Mouse (Mus musculus) frontal cortex, postnatal 25 days (tissue): Measurements from ENCODE around the gene Gm21188.
"Not testable (repeated sequence)": the region's sequence is repeated elsewhere in the genome, so short reads cannot be mapped to it uniquely, and the experiment has no call there.

Experiments
- DNase-seq, 2 experiments: peaks; one replicate each; pipeline ENCODE4 v3.0.0; 2022; ENCODE audit warnings: low spot score in 2 of 2

The Gm21188 gene

DNA sequence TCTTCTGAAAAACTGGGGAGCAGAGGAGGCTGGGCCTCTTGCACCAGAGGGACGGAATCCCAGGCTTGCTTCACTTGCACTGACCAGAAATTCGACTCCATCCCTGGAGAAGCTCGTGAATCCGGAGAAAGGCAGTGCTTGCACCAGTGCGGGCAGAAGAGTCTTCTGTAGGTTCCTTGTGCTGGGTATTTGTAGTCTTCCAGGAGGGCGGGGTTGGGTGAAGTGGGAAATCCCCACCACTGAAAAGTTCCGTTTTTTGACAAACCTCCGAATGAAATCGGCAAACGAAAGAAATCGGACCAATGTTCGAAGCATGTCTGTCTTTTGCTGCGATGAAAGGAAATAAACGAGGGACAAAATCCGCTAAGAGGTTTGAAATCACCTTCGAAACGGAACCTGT lies 25.1 kb downstream of the Gm21188 start, which contains the start of gene Gm36079:
Gene Gm36079, minus strand, starts transcription at position 101 of the 400 bp plus-strand sequence.
- DNase-seq = not testable (repeated sequence)

DNA sequence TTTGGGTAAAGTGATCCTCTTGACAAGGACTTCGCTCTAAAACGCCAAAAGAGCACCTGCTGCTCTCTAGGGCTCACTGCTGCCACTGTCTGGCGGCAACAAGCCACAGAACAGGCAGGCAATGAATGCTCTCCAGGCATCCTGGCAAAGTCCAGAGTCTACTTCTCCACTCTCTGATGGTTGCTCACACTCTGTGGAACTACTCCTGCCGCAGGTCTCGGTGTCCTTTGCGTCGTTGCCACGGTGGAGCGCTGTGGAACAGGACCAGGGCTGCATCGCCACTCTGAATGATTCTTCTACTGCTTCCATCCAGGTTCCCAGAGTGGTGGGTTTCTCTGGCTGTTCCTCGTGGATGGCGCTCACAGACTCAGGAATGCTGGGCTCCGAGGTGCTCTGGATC lies 25.6 kb downstream of the Gm21188 start:
- DNase-seq = not testable (repeated sequence)

DNA sequence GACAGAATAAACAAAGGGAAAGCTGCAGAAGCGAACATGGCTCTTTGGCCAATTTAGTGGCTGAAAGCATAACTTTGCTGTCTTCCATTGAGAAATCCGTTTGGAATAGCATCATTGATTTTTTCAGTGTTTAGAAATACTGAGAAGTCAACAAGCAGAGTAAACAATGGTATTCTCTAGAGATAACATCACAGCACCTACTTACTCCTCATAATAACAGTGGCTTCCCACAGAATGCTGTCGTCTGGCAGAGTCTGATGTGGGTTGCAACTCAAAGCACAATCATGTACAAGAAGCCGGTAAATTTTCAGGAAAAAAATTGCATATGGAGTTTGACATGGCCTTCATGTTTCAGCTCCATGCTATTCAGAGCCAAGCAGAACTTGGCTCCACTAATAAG lies 26.4 kb downstream of the Gm21188 start:
- peak in 1 of 2 experiments; percentile 52 for DNase-seq

DNA sequence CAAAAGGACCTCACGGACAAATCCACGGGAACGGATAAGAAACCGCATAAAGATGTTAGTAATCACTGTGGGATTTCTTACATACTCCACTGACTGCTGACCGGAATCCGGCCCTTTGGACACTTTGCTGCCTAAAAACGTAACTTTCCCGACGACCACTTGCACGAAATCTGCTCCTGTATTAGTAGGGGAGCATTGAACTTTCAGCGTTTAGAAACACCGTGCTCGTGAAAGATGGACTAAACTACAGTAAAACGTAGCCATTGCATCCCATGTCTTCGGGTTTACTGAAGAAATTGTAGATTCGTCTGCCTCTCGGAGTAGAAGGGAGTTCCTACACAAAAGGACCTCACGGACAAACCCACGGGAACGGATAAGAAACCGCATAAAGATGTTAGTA lies 27.0 kb downstream of the Gm21188 start:
- DNase-seq = not testable (repeated sequence)

DNA sequence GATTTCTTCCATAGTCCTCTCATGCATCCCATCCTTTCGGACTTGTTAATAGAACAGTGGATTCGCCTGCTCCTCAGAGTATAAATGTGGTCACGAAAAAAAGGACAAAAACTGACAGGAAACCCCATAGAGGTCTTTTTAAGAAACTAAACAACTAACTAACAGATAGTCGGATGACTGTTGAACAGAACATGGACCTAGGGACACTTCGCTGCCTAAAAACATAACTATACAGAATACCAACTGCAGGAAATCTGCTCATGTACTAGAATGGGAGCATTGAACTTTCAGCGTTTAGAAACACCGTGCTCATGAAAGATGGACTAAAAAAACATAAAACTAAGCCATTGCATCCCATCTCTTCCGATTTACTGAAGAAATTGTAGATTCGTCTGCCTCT lies 27.4 kb downstream of the Gm21188 start:
- not testable (repeated sequence) for DNase-seq

DNA sequence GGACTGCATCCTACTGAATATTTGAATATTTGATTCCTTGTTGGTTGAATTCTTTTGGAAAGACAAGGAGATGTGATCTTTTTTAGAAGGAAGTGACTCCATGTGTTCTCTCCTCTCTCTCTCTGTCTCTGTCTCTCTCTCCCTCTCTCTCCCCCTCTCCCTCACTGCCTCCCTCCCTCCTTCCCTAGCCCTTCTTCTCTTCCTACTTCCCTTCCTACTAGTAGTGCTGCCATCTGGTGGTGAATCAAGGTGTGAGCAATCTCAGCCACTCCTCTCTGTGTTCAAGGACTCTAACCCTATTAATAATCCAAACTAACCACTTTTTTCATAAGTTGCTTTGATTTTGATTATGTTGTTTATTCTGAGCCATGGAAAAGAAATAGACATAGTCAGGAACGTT lies 30.5 kb downstream of the Gm21188 start:
- DNase-seq = not testable (repeated sequence)

DNA sequence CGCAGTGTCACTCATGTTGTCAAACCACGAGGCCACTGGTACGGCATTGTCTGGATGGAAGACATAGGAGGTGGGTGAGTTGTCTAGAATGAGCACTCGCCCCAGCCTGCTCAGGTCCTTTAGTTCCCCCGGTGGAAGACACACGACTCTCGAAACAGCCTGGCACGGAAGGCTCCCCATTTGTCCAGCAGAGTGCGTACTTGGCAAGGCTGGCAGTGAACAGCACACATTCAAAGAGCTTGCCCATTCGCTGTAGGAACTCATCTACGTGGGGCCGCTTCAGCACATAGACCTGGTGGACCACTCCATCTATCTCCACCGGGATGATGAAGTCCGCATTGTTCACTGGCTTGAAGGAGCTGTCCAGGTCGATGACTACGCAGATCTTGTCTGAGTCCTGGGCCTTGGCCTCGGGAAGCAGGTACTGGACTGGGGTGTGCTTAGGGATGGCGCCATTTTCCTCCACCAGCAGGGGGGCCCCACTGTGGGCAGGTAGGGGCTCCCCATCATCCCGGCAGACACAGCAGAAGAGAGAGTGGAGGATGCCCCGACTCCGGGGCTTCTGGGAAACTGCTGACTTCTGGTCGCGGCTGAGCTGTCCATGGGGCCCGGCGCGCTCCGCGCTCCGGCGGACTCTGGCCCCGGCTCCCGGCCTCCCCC lies 36.5 kb downstream of the Gm21188 start:
- DNase-seq = not testable (repeated sequence)

DNA sequence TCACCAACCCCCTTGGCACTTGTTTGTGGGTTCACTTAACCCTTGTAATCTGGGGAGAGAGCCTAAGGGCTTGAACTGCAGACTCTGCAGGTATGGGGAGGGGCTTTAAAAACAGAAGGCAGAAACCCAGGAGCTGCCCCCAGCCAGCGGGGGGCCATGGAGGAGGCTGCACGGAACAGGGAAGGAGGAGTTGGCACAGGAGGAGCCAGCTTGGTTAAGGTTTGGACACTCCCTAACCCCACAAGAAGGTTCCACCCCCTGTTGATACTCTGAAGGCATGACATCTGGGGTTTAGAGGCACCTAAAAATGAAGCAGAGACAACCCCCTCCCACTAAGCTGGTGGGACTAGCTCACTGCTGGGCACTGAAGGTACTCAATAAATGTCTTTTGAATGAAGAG lies 38.0 kb downstream of the Gm21188 start:
- DNase-seq = not testable (repeated sequence)

DNA sequence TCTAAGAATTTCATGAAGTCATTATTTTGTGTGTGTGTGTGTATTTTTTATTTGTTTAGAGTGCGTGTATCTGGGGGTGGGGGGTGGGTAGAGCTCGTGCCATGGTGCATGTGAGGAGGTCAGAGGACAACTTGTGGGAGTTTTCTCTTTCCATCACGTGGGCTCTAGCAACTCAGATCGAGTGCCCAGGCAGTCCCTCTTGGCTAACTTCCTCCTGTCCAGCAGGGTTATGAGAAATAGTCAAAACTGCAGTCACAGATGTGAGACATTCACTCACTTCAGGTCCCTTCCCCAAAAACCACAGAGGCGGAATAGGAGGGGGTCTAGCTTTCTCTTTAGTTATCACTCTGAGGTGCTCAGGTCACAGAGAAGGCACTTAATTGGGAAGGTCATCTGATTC lies 38.5 kb downstream of the Gm21188 start:
- DNase-seq = not testable (repeated sequence)

DNA sequence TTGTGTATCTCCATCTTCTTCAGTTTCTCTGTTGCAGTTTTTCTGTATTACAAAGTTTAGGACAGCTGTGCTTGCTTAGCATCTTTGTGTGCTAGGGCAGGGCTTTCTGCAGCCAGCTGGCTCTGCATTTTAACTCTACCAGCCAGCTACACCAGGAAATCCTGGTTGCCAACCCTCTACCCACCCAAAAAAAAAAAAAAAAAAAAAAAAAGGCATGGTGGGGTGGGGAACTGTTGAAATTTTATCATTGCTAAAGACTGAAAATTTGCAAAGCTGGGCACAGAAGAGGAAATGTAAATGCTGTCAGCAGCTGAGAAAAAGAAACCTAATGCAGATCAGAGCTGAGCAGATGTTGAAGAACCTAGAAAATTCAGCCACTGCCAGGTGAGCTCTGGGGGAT lies 41.9 kb downstream of the Gm21188 start:
- not testable (repeated sequence) for DNase-seq

DNA sequence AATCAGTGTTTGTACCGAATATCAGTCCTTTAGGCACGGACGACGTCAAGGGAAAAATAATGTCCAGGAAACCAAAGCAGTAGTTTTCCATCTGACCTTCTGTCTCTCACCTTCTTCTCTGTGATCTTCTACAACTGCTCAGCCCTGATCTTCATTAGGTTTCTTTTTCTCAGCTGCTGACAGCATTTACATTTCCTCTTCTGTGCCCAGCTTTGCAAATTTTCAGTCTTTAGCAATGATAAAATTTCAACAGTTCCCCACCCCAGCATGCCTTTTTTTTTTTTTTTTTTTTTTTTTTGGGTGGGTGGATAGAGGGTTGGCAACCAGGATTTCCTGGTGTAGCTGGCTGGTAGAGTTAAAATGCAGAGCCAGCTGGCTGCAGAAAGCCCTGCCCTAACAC lies 52.8 kb downstream of the Gm21188 start:
- not testable (repeated sequence) for DNase-seq

DNA sequence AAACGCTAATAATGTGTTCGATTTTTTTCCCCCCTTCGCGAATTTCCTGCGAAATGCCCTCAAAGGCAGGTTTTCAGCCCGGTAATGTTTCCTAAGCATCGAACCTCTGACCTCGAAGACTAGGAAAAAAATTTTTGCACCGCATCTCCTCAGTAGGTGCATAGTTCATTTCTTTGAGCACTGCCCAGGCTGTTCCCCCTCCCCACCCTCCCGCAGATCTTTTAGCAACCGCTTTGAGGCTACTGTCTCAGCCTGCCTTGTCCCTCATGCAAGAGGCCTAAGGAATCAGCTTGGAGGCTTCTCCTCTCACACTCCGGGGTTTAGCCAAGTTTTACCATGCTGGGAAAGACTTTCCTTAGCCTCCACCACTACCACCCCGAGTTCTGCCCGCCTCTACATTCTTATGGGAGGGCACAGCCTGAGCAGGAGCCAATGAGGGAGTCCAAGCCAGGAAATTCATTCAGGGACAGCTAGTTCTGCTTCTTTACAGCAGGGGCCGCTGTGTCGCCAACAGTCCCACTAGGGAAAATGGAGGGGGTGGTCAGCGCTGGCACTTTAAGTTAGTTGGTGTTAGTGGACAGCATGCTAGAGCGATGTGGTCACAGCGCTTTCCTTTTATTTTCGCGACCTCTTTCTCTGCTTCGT lies 53.4 kb downstream of the Gm21188 start:
- DNase-seq = not testable (repeated sequence)

DNA sequence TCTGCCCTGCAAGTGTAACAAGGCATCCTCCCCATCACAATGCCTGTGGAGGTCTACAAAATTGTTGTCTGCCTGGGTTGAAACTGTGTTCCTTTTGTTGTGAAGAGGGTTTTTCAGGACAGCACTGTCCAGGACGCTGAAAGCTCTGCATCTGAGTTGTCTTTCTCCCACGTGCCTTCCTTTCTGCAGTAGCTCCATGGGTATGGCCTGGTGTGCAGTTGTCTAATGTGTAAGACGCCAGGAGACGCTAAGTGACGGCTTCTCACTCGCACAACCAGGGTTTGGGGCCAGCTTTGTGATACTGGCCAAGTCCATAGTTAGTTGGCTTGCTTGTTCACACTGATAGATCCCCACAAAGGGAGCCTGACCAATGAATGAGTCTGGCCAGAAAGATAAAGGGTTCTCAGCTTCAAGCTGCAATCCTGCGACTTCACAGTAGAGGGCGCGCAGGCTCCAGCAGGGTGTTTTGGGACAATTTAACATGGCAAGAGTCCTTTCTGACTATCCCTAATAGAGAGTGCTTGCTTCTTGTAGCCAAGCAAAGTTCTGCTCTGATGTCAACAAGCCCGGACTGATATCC lies 60.0 kb downstream of the Gm21188 start:
- DNase-seq = not testable (repeated sequence)

DNA sequence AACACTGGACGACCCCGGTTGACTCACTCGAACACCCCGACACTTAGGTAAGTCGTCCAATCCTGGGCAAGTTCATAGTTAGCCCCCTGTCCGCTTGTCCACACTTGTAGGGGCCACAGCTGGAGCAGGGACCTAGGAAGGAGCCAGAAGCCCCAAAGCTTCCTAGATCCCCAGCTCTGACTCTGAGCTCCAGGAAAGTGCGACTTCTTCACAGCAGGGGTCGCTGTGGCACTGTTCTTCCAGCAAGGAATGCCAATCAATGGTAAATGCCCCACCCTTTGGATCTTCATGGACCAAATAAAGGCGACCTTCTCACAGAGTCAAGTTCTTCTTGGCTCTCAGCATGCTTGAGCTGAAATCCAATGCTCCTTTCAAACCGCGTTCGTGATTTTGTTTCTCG lies 60.7 kb downstream of the Gm21188 start:
- DNase-seq = not testable (repeated sequence)
